Mouse (Mus musculus) ES-Bruce4 (cell line): Measurements from ENCODE around the gene Csde1.

Experiments
- CTCF ChIP-seq: IDR thresholded peaks from one replicate; pipeline ENCODE4 v1.8.1; 2011; ENCODE audit warnings: low read depth, low read length
- POLR2A ChIP-seq: IDR thresholded peaks from one replicate; pipeline ENCODE4 v1.8.1; 2011; ENCODE audit warnings: low read length; ENCODE audit not compliant: insufficient read depth

GRCm38 (mm10) chr3:102976906-102977305 is 43.3 kb upstream of the Csde1 start:
- TF ChIP-seq CTCF (no peak), POLR2A (no peak)
